Mouse (Mus musculus) myocyte (in vitro differentiated cells): ENCODE data around the gene Rgsl1. TPM values are rescaled to one million over a fixed set of nuclear protein-coding genes. Genes with fewer than 3 reads are reported as not detected.

Experiments
- H3K27me3 ChIP-seq: one replicate; pipeline ENCODE4 v1.6.1; 2011; ENCODE audit not compliant: control insufficient read depth, insufficient read depth, insufficient read length
- H3K36me3 ChIP-seq: one replicate; pipeline ENCODE4 v1.6.1; 2011; ENCODE audit not compliant: control insufficient read depth, insufficient read depth
- H3K4me2 ChIP-seq: one replicate; pipeline ENCODE4 v1.6.1; 2011; ENCODE audit warnings: low read depth, control low read depth
- H3K4me3 ChIP-seq: one replicate; pipeline ENCODE4 v1.5.1; 2011; ENCODE audit warnings: mild to moderate bottlenecking, control low read depth, moderate library complexity
- H3K79me2 ChIP-seq: one replicate; pipeline ENCODE4 v1.6.1; 2011; ENCODE audit not compliant: control insufficient read depth, insufficient read depth
- H3ac ChIP-seq: one replicate; pipeline ENCODE4 v1.6.1; 2011; ENCODE audit not compliant: control insufficient read depth, insufficient read length
- CEBPB ChIP-seq: IDR thresholded peaks from 2 replicates; pipeline ENCODE4 v1.6.1; 2011; ENCODE audit warnings: mild to moderate bottlenecking, moderate library complexity; ENCODE audit not compliant: poor library complexity, insufficient read depth, severe bottlenecking
- E2F4 ChIP-seq: IDR thresholded peaks from one replicate; pipeline ENCODE4 v1.6.1; 2011; ENCODE audit warnings: mild to moderate bottlenecking, control low read depth, moderate library complexity; ENCODE audit not compliant: insufficient read depth
- MAX ChIP-seq: IDR thresholded peaks from one replicate; pipeline ENCODE4 v1.6.1; 2011; ENCODE audit warnings: low read depth, mild to moderate bottlenecking, control low read depth
- MYOD1 ChIP-seq, 3 experiments: IDR thresholded peaks; one replicate each; pipeline ENCODE4 v1.6.1; 2011; ENCODE audit warnings: control low read depth in 2 of 3, low read depth in 2 of 3, mild to moderate bottlenecking in 2 of 3, moderate library complexity in 1 of 3; ENCODE audit not compliant: insufficient read length in 2 of 3, control insufficient read depth in 1 of 3
- MYOG ChIP-seq, 3 experiments: IDR thresholded peaks; one replicate each; pipeline ENCODE4 v1.6.1; 2011; ENCODE audit warnings: control low read depth in 2 of 3, low read depth in 2 of 3, mild to moderate bottlenecking in 2 of 3; ENCODE audit not compliant: insufficient read length in 2 of 3, control insufficient read depth in 1 of 3, insufficient read depth in 1 of 3
- POLR2A ChIP-seq: IDR thresholded peaks from one replicate; pipeline ENCODE4 v1.6.1; 2011; ENCODE audit warnings: low read depth, mild to moderate bottlenecking, control low read depth, moderate library complexity; ENCODE audit not compliant: insufficient read length
- POLR2AphosphoS2 ChIP-seq: IDR thresholded peaks from one replicate; pipeline ENCODE4 v1.6.1; 2011; ENCODE audit warnings: low read depth, control low read depth; ENCODE audit not compliant: insufficient read length
- REST ChIP-seq: IDR thresholded peaks from one replicate; pipeline ENCODE4 v1.6.1; 2011; ENCODE audit warnings: mild to moderate bottlenecking, control low read depth, moderate library complexity; ENCODE audit not compliant: insufficient read depth, insufficient read length
- SRF ChIP-seq: IDR thresholded peaks from one replicate; pipeline ENCODE4 v1.6.1; 2011; ENCODE audit warnings: low read depth; ENCODE audit not compliant: control insufficient read depth, insufficient read length
- TCF12 ChIP-seq: IDR thresholded peaks from one replicate; pipeline ENCODE4 v1.6.1; 2011; ENCODE audit warnings: mild to moderate bottlenecking, control low read depth; ENCODE audit not compliant: poor library complexity, insufficient read depth, severe bottlenecking
- TCF3 ChIP-seq: IDR thresholded peaks from one replicate; pipeline ENCODE4 v1.6.1; 2011; ENCODE audit warnings: low read depth, control low read depth; ENCODE audit not compliant: insufficient read length
- USF1 ChIP-seq: IDR thresholded peaks from one replicate; pipeline ENCODE4 v1.6.1; 2011; ENCODE audit warnings: low read depth, mild to moderate bottlenecking, control low read depth, moderate library complexity
- polyA plus RNA-seq: library from polyadenylated mRNA; unstranded; fragments of >200 nt; fragmentation: generic; extraction: Trizol; gene quantifications from one replicate; pipeline ENCODE4 v1.2.1, GENCODE M21; 2012; ENCODE audit warnings: missing spikeins

The Rgsl1 gene
- polyA plus RNA-seq, 1 experiment, result not detected

GRCm38 (mm10) chr1:153764136-153764535 lies 79.8 kb downstream of the Rgsl1 start:
- no peak for TF ChIP-seq POLR2A
- no peak for TF ChIP-seq TCF3
- no peak for TF ChIP-seq SRF
- no peak for TF ChIP-seq MYOG (IDR thresholded peaks at IDR 0.05; ENCODE audit: control insufficient read depth in 1 of 3, insufficient read depth in 1 of 3, insufficient read length in 2 of 3, low read depth in 2 of 3)
- no peak for TF ChIP-seq TCF12
- no peak for TF ChIP-seq MAX
- TF ChIP-seq MYOD1 (IDR thresholded peaks at IDR 0.05; ENCODE audit: control insufficient read depth in 1 of 3, insufficient read length in 2 of 3, low read depth in 2 of 3), result no peak
- TF ChIP-seq REST, result no peak
- no peak for TF ChIP-seq USF1
- no peak for TF ChIP-seq POLR2AphosphoS2
- no peak for TF ChIP-seq E2F4
- TF ChIP-seq CEBPB, result no peak
- no peak overlapping the region for H3ac ChIP-seq
- no peaks in the 10 kb centered on the region for H3K79me2 ChIP-seq
- H3K36me3 ChIP-seq, result no peaks in the 10 kb centered on the region
- H3K4me2 ChIP-seq, result no peak overlapping the region
- H3K4me3 ChIP-seq, result no peak overlapping the region
- H3K27me3 ChIP-seq, result no peaks in the 10 kb centered on the region

- Histone ChIP-seq H3K4me3 (no peak overlapping the region), H3K36me3 (no peaks in the 10 kb centered on the region), H3K4me2 (no peak overlapping the region), H3K27me3 (peaks cover 12% of the 10 kb centered on the region), H3ac (no peak overlapping the region), H3K79me2 (no peaks in the 10 kb centered on the region)
- no peak for TF ChIP-seq SRF
- TF ChIP-seq POLR2A, result no peak
- TF ChIP-seq REST, result no peak
- TF ChIP-seq TCF12, result no peak
- no peak for TF ChIP-seq USF1
- no peak for TF ChIP-seq E2F4
- no peak for TF ChIP-seq TCF3
- no peak for TF ChIP-seq MYOG (IDR thresholded peaks at IDR 0.05; ENCODE audit: control insufficient read depth in 1 of 3, insufficient read depth in 1 of 3, insufficient read length in 2 of 3, low read depth in 2 of 3)
These were observed 90.0 kb downstream of the Rgsl1 start for GRCm38 (mm10) chr1:153753725-153754464.

GRCm38 (mm10) chr1:153752521-153752920 lies 91.4 kb downstream of the Rgsl1 start:
- H3K27me3 ChIP-seq, result peaks cover 12% of the 10 kb centered on the region
- H3K4me2 ChIP-seq, result peak overlapping the region; percentile 82
- TF ChIP-seq SRF, result no peak
- no peak for TF ChIP-seq USF1
- TF ChIP-seq REST, result no peak
- TF ChIP-seq CEBPB, result no peak
- no peak for TF ChIP-seq POLR2A
- TF ChIP-seq E2F4, result no peak
- no peak for TF ChIP-seq TCF12
- no peak for TF ChIP-seq MAX
- TF ChIP-seq TCF3, result no peak
- TF ChIP-seq MYOG (IDR thresholded peaks at IDR 0.05; ENCODE audit: control insufficient read depth in 1 of 3, insufficient read depth in 1 of 3, insufficient read length in 2 of 3, low read depth in 2 of 3), result no peak
- no peak for TF ChIP-seq POLR2AphosphoS2
- no peak for TF ChIP-seq MYOD1 (IDR thresholded peaks at IDR 0.05; ENCODE audit: control insufficient read depth in 1 of 3, insufficient read length in 2 of 3, low read depth in 2 of 3)
- no peak overlapping the region for H3ac ChIP-seq
- H3K36me3 ChIP-seq, result no peaks in the 10 kb centered on the region
- no peaks in the 10 kb centered on the region for H3K79me2 ChIP-seq
- peak overlapping the region; percentile 20 for H3K4me3 ChIP-seq

GRCm38 (mm10) chr1:153751763-153752301 lies 92.1 kb downstream of the Rgsl1 start:
- H3ac ChIP-seq, result peak overlapping the region; percentile 7
- no peaks in the 10 kb centered on the region for H3K79me2 ChIP-seq
- peak overlapping the region; percentile 82 for H3K4me2 ChIP-seq
- peak overlapping the region; percentile 20 for H3K4me3 ChIP-seq
- H3K36me3 ChIP-seq, result no peaks in the 10 kb centered on the region
- H3K27me3 ChIP-seq, result peaks cover 12% of the 10 kb centered on the region
- TF ChIP-seq MYOD1 (IDR thresholded peaks at IDR 0.05; ENCODE audit: control insufficient read depth in 1 of 3, insufficient read length in 2 of 3, low read depth in 2 of 3) (no peak), TCF3 (no peak)

- no peak for TF ChIP-seq POLR2A
- TF ChIP-seq SRF, result no peak
- TF ChIP-seq MAX, result no peak
- no peak for TF ChIP-seq REST
- TF ChIP-seq TCF12, result no peak
- no peak for TF ChIP-seq POLR2AphosphoS2
- no peak for TF ChIP-seq USF1
- no peak for TF ChIP-seq E2F4
- no peak for TF ChIP-seq MYOD1 (IDR thresholded peaks at IDR 0.05; ENCODE audit: control insufficient read depth in 1 of 3, insufficient read length in 2 of 3, low read depth in 2 of 3)
- TF ChIP-seq MYOG (IDR thresholded peaks at IDR 0.05; ENCODE audit: control insufficient read depth in 1 of 3, insufficient read depth in 1 of 3, insufficient read length in 2 of 3, low read depth in 2 of 3), result no peak
- TF ChIP-seq TCF3, result no peak
- no peak for TF ChIP-seq CEBPB
- Histone ChIP-seq H3K4me3 (peak overlapping the region; percentile 5), H3K79me2 (no peaks in the 10 kb centered on the region), H3ac (no peak overlapping the region), H3K4me2 (peak overlapping the region; percentile 79), H3K36me3 (no peaks in the 10 kb centered on the region), H3K27me3 (peaks cover 9% of the 10 kb centered on the region)
These were observed 93.9 kb downstream of the Rgsl1 start for GRCm38 (mm10) chr1:153750054-153750453.
